Mouse (Mus musculus) small intestine, adult 2 months (tissue): ENCODE data around the gene Drc1. TPM values are rescaled to one million over a fixed set of nuclear protein-coding genes. Genes with fewer than 3 reads are reported as not detected.

Experiments
- H3K27ac ChIP-seq: fragments of 200-500 bp; 2 replicates; pipeline ENCODE4 v1.5.1; 2012; ENCODE audit warnings: low read depth, low read length, control low read depth, inconsistent platforms; ENCODE audit not compliant: insufficient read depth
- H3K27me3 ChIP-seq: fragments of 200-500 bp; 2 replicates; pipeline ENCODE4 v1.6.1; 2012; ENCODE audit warnings: mild to moderate bottlenecking, moderate library complexity, low read length, inconsistent platforms; ENCODE audit not compliant: control insufficient read depth, insufficient read depth
- H3K36me3 ChIP-seq: fragments of 200-500 bp; 2 replicates; pipeline ENCODE4 v1.6.1; 2012; ENCODE audit warnings: mild to moderate bottlenecking, low read length, control low read depth, inconsistent platforms; ENCODE audit not compliant: control insufficient read depth, insufficient read depth
- H3K4me1 ChIP-seq: fragments of 200-500 bp; 2 replicates; pipeline ENCODE4 v1.6.1; 2012; ENCODE audit warnings: low read length, inconsistent platforms, mixed read lengths; ENCODE audit not compliant: control insufficient read depth, insufficient read depth, insufficient read length
- H3K4me3 ChIP-seq: fragments of 200-500 bp; 2 replicates; pipeline ENCODE4 v1.5.1; 2012; ENCODE audit warnings: low read depth, mild to moderate bottlenecking, control low read depth, inconsistent platforms, low read length, moderate library complexity
- CTCF ChIP-seq: fragments of 200-500 bp; IDR thresholded peaks from 2 replicates; pipeline ENCODE4 v1.5.1; 2012; ENCODE audit warnings: low read depth, mild to moderate bottlenecking, control low read depth, inconsistent platforms, low read length, moderate library complexity, mixed read lengths; ENCODE audit not compliant: insufficient replicate concordance, insufficient read length; ENCODE audit errors: extremely low read depth
- POLR2A ChIP-seq: fragments of 200-500 bp; IDR thresholded peaks from 2 replicates; pipeline ENCODE4 v1.6.1; 2012; ENCODE audit warnings: low read depth, mild to moderate bottlenecking, control low read depth, inconsistent platforms, low read length, moderate library complexity
- WGBS: fragments of 180-500 bp; shearing (Covaris S2); methylation state at CpG from one replicate; pipeline ENCODE4 v1.1.7; 2018; 5-methylcytosine and 5-hydroxymethylcytosine counted together
- polyA plus RNA-seq: library from polyadenylated mRNA; depleted of rRNA; stranded (reverse); fragments of >200 nt; gene quantifications from 2 replicates; pipeline ENCODE4 v1.2.3, GENCODE M21; 2012

The Drc1 gene
- polyA plus RNA-seq, 1 experiment, result 0.28 TPM

DNA sequence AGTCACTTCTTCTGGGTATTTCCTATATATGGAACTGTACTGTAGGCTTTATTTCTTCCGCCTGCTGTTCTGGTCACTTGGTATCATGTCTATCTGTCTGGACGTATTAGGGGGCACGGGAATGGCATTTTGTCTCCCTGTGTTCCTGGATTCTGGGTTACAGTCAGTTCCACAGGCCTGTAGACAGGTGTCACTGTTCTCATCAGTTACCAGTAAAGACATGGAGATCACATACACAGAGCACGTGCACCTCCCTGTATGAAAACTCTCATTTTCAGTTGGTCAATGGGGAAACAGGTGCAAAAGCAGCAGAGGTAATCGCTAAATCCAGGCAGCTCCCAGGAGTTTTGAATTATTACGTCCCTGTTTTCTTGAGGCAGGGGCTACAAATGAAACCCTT lies 106.5 kb downstream of the Drc1 start:
- 73% methylated on average over 6 of the region's 6 CpGs for WGBS
- Histone ChIP-seq H3K4me3 (no peak overlapping the region), H3K4me1 (no peaks in the 10 kb centered on the region), H3K36me3 (no peaks in the 10 kb centered on the region), H3K27ac (no peak overlapping the region), H3K27me3 (no peaks in the 10 kb centered on the region)
- TF ChIP-seq POLR2A (no peak), CTCF (no peak)

DNA sequence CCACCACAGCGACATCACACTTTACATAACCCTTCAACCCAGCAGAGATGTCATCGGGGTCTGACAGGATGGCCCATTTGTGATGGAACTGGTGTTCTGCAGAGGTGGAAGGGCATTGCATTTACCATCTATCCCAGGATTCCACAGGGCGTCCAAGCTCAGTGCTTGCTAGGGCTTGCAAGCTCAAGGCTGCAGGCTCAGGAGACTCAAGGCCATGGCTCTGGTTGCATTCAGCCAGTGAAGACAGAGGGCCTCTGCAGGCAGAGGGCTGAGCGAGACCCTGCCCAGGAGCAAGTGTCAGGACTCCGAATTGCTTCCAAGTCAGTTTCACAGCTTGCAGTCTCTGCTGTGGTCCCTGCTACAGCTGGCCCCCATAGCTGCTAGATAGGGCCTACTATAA lies 108.6 kb downstream of the Drc1 start:
- no peak overlapping the region for H3K27ac ChIP-seq
- TF ChIP-seq CTCF (no peak), POLR2A (no peak)
- 84% methylated on average over 5 of the region's 5 CpGs for WGBS

DNA sequence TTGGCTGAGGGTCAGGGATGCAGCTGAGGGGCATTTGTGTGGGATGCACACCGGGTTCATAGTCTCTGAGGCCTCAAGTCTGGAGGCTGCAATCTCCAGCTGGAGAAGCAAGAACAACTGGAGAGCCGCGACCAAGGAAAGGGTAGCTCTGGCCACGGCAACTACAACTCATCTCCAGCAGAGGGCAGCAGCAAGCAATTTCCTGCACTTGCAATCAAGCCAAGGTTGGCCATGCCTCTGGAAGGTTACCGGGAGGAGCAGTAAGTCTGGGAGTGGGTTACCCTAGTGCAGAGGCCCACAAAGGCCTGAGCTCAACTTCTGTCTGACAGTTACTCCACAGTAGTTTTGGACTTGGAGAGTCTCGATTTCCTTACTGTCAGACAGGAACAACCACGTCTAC lies 110.3 kb downstream of the Drc1 start:
- Histone ChIP-seq H3K27me3 (no peaks in the 10 kb centered on the region), H3K27ac (no peak overlapping the region), H3K36me3 (no peaks in the 10 kb centered on the region), H3K4me1 (no peaks in the 10 kb centered on the region), H3K4me3 (no peak overlapping the region)
- 19% methylated on average over 7 of the region's 7 CpGs for WGBS
- peak; percentile 83; the same call in 1 of the 2 replicates for TF ChIP-seq CTCF
- TF ChIP-seq POLR2A, result no peak

More for the DNA sequence above, 108.6 kb downstream of the Drc1 start:
- H3K36me3 ChIP-seq, result no peaks in the 10 kb centered on the region
- no peak overlapping the region for H3K4me3 ChIP-seq
- H3K27me3 ChIP-seq, result no peaks in the 10 kb centered on the region
- H3K4me1 ChIP-seq, result no peaks in the 10 kb centered on the region

DNA sequence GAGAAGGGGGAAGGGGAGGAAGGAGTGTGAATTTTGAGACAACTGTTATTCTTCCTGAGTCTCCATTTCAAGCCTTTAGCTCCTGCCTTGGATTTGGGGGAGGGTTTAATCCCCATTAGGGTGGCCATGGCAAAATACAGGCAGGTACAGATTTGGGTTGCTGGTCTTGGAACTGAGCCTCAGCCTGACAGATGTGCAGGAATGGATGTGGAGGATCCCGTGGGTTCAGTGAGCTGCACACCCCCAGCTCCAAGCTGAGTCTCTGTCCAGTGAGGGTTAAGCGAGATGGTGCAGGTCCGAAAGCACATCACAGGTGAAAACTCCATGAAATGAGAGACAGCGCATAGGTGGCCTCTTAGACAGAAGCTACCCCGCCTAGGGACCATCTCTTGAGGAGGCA lies 119.3 kb downstream of the Drc1 start:
- TF ChIP-seq CTCF (no peak), POLR2A (no peak)

DNA sequence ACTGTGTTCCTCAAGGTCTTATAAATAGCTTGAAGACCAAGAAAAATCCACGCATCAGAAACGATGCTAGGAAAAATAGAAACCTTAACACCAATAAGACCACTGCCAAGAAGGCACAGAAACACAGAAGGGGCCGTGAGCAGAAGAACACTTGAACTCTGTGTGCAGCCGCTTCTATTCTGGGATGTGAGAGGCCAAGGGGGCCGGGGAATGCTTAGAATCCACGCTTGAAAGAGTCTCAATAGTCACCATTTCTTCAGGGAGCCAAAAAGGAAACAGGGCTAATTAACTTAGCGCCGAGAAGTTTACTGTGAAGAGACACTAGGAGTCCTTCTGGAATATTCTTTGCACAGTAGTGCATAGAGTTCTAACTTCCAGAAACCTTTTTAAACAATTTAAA lies 120.0 kb downstream of the Drc1 start:
- Histone ChIP-seq H3K4me3 (no peak overlapping the region), H3K27me3 (no peaks in the 10 kb centered on the region), H3K36me3 (no peaks in the 10 kb centered on the region), H3K4me1 (no peaks in the 10 kb centered on the region), H3K27ac (no peak overlapping the region)
- WGBS, result 60% methylated on average over 8 of the region's 8 CpGs
- TF ChIP-seq POLR2A (no peak), CTCF (no peak)

More for the DNA sequence above, 119.3 kb downstream of the Drc1 start:
- Histone ChIP-seq H3K27me3 (no peaks in the 10 kb centered on the region), H3K27ac (no peak overlapping the region), H3K4me1 (no peaks in the 10 kb centered on the region), H3K4me3 (no peak overlapping the region), H3K36me3 (no peaks in the 10 kb centered on the region)
- 80% methylated on average over 5 of the region's 5 CpGs for WGBS

DNA sequence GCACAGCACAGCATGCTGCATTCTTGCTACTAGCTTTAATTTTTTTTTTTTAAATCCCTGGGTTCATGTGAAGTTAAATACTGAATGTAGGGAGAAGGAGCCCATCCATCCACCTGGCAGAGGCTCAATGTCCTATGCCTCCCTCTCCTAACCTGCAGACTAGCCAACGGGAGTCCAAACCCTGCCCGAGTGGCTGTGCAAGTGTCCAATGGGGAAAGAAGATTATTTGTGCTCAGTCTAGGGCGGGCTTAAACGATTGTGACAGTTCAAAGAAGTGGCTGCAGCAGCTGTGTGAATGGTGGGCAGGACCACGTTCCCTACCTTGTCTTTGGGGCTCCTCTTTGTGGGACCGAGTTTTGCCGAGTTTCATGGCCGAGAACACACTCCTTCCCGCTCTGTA lies 125.7 kb downstream of the Drc1 start:
- TF ChIP-seq CTCF (no peak), POLR2A (no peak)
- Histone ChIP-seq H3K4me1 (no peaks in the 10 kb centered on the region), H3K4me3 (no peak overlapping the region), H3K27me3 (no peaks in the 10 kb centered on the region), H3K27ac (no peak overlapping the region), H3K36me3 (no peaks in the 10 kb centered on the region)
- WGBS, result 14% methylated on average over 9 of the region's 9 CpGs

DNA sequence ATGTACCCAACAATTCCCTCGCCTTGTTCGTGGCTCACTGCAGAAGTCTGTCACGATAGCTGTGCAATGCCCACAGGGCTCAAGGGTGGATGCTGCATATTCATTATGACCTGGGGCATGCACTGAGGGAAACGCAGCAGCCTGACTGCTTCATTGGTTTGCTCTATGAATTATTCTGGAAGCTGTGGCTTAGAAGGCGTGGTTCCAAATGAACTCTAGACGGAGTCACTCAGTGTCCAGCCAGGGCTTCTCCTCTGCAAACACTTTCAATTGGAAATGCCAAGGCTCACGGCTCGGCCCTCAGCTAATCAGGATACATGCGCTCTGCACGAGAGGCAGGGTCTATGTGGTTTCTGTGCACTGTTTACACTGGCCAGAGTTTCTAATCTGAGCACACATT lies 130.3 kb downstream of the Drc1 start:
- H3K27ac ChIP-seq, result no peak overlapping the region
- 50% methylated on average over 10 of the region's 10 CpGs for WGBS
- no peak overlapping the region for H3K4me3 ChIP-seq
- H3K4me1 ChIP-seq, result no peaks in the 10 kb centered on the region
- H3K36me3 ChIP-seq, result no peaks in the 10 kb centered on the region
- no peaks in the 10 kb centered on the region for H3K27me3 ChIP-seq
- TF ChIP-seq CTCF (no peak), POLR2A (no peak)

DNA sequence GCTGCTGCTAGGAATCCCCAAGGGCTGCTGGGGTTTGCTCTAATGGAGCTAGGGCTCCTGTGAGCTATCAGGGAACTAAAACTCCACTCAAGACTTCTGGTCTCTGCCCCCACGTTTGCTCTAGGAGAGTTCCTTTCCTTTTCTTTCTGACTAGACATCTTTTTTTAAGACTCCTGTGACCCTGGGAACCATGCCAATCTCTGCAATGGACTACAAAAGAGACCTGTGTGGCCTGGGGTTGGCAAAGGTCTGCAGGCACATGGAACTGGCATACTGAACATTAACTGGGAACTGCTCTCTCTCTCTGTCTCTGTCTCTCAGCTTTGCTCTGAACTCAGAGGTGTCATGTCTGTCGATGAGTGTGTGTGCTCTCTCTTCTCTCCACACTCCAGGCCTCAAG lies 134.2 kb downstream of the Drc1 start:
- Histone ChIP-seq H3K27ac (no peak overlapping the region), H3K4me3 (no peak overlapping the region), H3K4me1 (no peaks in the 10 kb centered on the region), H3K27me3 (no peaks in the 10 kb centered on the region), H3K36me3 (no peaks in the 10 kb centered on the region)
- no peak for TF ChIP-seq POLR2A
- no peak for TF ChIP-seq CTCF
- WGBS, result 49% methylated on average over 2 of the region's 2 CpGs
